Comparison of ENCODE assay signal across 11 mouse cellular contexts in the genomic region with DNA sequence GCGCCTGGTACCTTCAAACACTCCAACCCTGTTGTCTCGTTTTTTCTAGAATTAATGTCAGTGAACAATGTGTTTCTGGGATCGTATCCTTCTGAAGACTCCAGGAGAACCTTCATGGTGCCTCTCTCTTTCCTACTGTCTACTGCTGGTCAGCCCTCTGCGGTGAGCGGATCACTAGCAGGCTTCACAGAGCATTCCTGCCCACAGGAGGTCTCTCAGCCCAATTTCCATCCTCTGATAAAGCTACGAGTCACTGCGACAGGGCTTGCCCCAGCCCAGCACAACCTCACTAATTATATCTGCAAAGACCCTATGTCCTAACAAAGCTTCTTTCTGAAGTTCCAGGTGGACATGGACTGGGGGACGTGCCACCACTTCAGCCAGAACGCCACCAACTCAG.
A peak's percentile ranks its signal among the peaks of the same experiment; 100 is the strongest.
DNase-seq lines count a peak whose midpoint lies in the region; ATAC-seq lines count a peak whose summit lies in the region.
"Had no signal": no experiment of that assay in that cellular context is flagged by ENCODE, and none has a peak within 500 bp of the region (broad histone marks: within the 10 kb centered on the region; RNA-seq: fewer than 3 reads in every experiment).

No protein-coding gene starts in this region.

- WGBS in forebrain, embryonic 12.5 days: 76% methylated on average over 9 of the region's 9 CpGs
- 70% methylated on average over 9 of the region's 9 CpGs for whole genome bisulfite sequencing in forebrain, embryonic 11.5 days
- 74% methylated on average over 9 of the region's 9 CpGs for whole genome bisulfite sequencing in kidney, embryonic 16.5 days
- WGBS in limb, embryonic 10.5 days: 69% methylated on average over 9 of the region's 9 CpGs

- H3K4me1 ChIP-seq in forebrain, embryonic 12.5 days: peaks cover 82% of the 10 kb centered on the region
- H3K4me1 ChIP-seq in forebrain, embryonic 11.5 days (replicated peaks; ENCODE audit: control insufficient read depth, insufficient read depth, low read length): peaks cover 32% of the 10 kb centered on the region
- peaks cover 62% of the 10 kb centered on the region for H3K4me1 ChIP-seq in kidney, embryonic 16.5 days (ENCODE audit: insufficient read depth, low read length)
- H3K4me1 ChIP-seq in limb, embryonic 10.5 days: peaks cover 90% of the 10 kb centered on the region

- H3K4me3 ChIP-seq in forebrain, embryonic 12.5 days (replicated peaks): no peak overlapping the region
- H3K4me3 ChIP-seq in forebrain, embryonic 11.5 days (ENCODE audit: low read depth, low read length): no peak overlapping the region
- no peak overlapping the region for H3K4me3 ChIP-seq in kidney, embryonic 16.5 days (ENCODE audit: low read length)
- no peak overlapping the region; the same call in 1 of the 2 replicates for H3K4me3 ChIP-seq in limb, embryonic 10.5 days
- H3K4me3 ChIP-seq: limb, embryonic 13.5 days had no signal

- H3K27me3 ChIP-seq in forebrain, embryonic 12.5 days: no peaks in the 10 kb centered on the region
- no peaks in the 10 kb centered on the region for H3K27me3 ChIP-seq in forebrain, embryonic 11.5 days (ENCODE audit: control insufficient read depth, insufficient read depth, low read length)
- no peaks in the 10 kb centered on the region for H3K27me3 ChIP-seq in kidney, embryonic 16.5 days (ENCODE audit: insufficient read depth, low read length)
- H3K27me3 ChIP-seq in limb, embryonic 10.5 days (ENCODE audit: low read depth, poor library complexity, severe bottlenecking): no peaks in the 10 kb centered on the region

- DNase-seq in forebrain, embryonic 11.5 days (ENCODE audit: low spot score): no peak
- no peak for DNase-seq in kidney, postnatal 36 days
- peak; percentile 55 for DNase-seq in R1 (ENCODE audit: low read depth, low spot score)
- DNase-seq in limb, embryonic 10.5 days (ENCODE audit: low spot score): no peak
- DNase-seq in ovary, postnatal 36 days (ENCODE audit: low spot score): no peak
- no peak for DNase-seq in T-cell, adult 2 months (ENCODE audit: low spot score)
- DNase-seq: cerebellum, adult 9-10 months; retina, postnatal 1 day had no signal

- peaks cover 5% of the 10 kb centered on the region; the same call in 1 of the 2 replicates for H3K36me3 ChIP-seq in forebrain, embryonic 12.5 days (replicated peaks)
- no peaks in the 10 kb centered on the region; the same call in 1 of the 2 replicates for H3K36me3 ChIP-seq in forebrain, embryonic 11.5 days (ENCODE audit: control insufficient read depth, insufficient read depth, low read length)
- H3K36me3 ChIP-seq in kidney, embryonic 16.5 days (ENCODE audit: insufficient read depth, low read length): no peaks in the 10 kb centered on the region; the same call in 1 of the 2 replicates
- peaks cover 27% of the 10 kb centered on the region for H3K36me3 ChIP-seq in limb, embryonic 10.5 days

- H3K9ac ChIP-seq in forebrain, embryonic 12.5 days: no peak overlapping the region
- H3K9ac ChIP-seq in forebrain, embryonic 11.5 days (ENCODE audit: low read length): no peak overlapping the region
- H3K9ac ChIP-seq in kidney, embryonic 16.5 days (replicated peaks; ENCODE audit: low read length): 0 out of 2 replicates have a peak overlapping the region, but pooled peaks have one; percentile 17

- 0 out of 2 replicates have a peak overlapping the region, but pooled peaks have one; percentile 53 for H3K27ac ChIP-seq in forebrain, embryonic 12.5 days
- no peak overlapping the region for H3K27ac ChIP-seq in forebrain, embryonic 11.5 days (ENCODE audit: low read depth, low read length)
- H3K27ac ChIP-seq in kidney, embryonic 16.5 days (ENCODE audit: low read length): peak overlapping the region; percentile 90
- peak overlapping the region; percentile 79 for H3K27ac ChIP-seq in limb, embryonic 10.5 days

- ATAC-seq in forebrain, embryonic 12.5 days (ENCODE audit: low FRiP score): no peak
- ATAC-seq in forebrain, embryonic 11.5 days (replicated peaks; ENCODE audit: low FRiP score): no peak
- ATAC-seq in kidney, embryonic 16.5 days (ENCODE audit: low FRiP score, low TSS enrichment): no peak

- H3K9me3 ChIP-seq in forebrain, embryonic 12.5 days: no peaks in the 10 kb centered on the region
- no peaks in the 10 kb centered on the region for H3K9me3 ChIP-seq in forebrain, embryonic 11.5 days (ENCODE audit: control insufficient read depth, low read length)
- H3K9me3 ChIP-seq in kidney, embryonic 16.5 days (ENCODE audit: low read length): no peaks in the 10 kb centered on the region
- no peaks in the 10 kb centered on the region for H3K9me3 ChIP-seq in limb, embryonic 10.5 days (replicated peaks)
- H3K9me3 ChIP-seq: limb, embryonic 13.5 days had no signal

- H3K4me2 ChIP-seq in forebrain, embryonic 12.5 days: no peak overlapping the region
- no peak overlapping the region for H3K4me2 ChIP-seq in forebrain, embryonic 11.5 days (ENCODE audit: low read depth, low read length, severe bottlenecking)
- no peak overlapping the region for H3K4me2 ChIP-seq in kidney, embryonic 16.5 days (replicated peaks; ENCODE audit: low read depth, low read length)
